Mouse (Mus musculus): ENCODE data around the gene Kcne1l. TPM values are rescaled to one million over a fixed set of nuclear protein-coding genes. Genes with fewer than 3 reads are reported as not detected.

The Kcne1l gene
- polyA plus RNA-seq, 1 experiment from 2014 or later: 26.2 TPM

DNA sequence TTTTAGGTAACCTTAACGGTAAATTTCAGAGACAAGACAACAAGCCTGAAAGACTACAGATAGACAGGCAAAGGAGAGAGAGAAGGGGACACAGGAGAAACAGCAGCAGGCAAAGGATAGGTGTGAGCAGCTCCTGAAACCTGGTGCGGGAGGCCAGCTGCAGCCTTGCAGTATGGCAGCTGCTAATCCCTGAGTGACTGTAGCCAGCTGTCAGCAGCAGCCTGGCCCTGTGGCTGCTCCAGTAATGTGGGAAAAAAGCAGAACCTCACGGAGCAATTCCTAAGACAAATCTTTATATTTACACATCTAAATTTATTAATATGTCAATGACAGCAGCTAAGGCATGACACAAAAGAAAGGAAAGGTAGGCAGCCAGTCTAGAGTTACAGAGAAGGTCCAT, 29.5 kb downstream of the Kcne1l start:
- Histone ChIP-seq H3K4me2 (replicated peaks) (no peak overlapping the region), H3K4me3 (no peak overlapping the region), H3K27ac (no peak overlapping the region), H3K27me3 (peaks cover 6% of the 10 kb centered on the region; the same call in 1 of the 2 replicates), H3K36me3 (no peaks in the 10 kb centered on the region), H3K9ac (no peak overlapping the region), H3K4me1 (no peaks in the 10 kb centered on the region), H3K9me3 (replicated peaks) (no peaks in the 10 kb centered on the region)
- WGBS: 56% methylated on average over 3 of the region's 3 CpGs
- no peak for ATAC-seq (ENCODE audit: low FRiP score)

GRCm38 (mm10) chrX:142276031-142276430, 30.1 kb downstream of the Kcne1l start:
- 82% methylated on average over 3 of the region's 3 CpGs for WGBS
- Histone ChIP-seq H3K27me3 (peaks cover 4% of the 10 kb centered on the region; the same call in 1 of the 2 replicates), H3K9ac (no peak overlapping the region), H3K4me3 (no peak overlapping the region), H3K4me2 (replicated peaks) (no peak overlapping the region), H3K9me3 (replicated peaks) (no peaks in the 10 kb centered on the region), H3K36me3 (no peaks in the 10 kb centered on the region), H3K27ac (no peak overlapping the region), H3K4me1 (no peaks in the 10 kb centered on the region)
- no peak for ATAC-seq (ENCODE audit: low FRiP score)

Other genes with a start within 250 kb of the Kcne1l start
- 0.10 TPM in 1 of 2 replicates, not detected in the other for gene Gucy2f, start 109.4 kb downstream of the Kcne1l start, polyA plus RNA-seq (2016; fragmentation: Nextera tagmentation; extraction: Ambion mirVana)
- 13.7 and 14.4 TPM in 2 replicates for gene Nxt2, start 79.5 kb downstream of the Kcne1l start, polyA plus RNA-seq (2016; fragmentation: Nextera tagmentation; extraction: Ambion mirVana)
- 19.7 and 23.1 TPM in 2 replicates for gene Acsl4, start 84.2 kb upstream of the Kcne1l start, polyA plus RNA-seq (2016; fragmentation: Nextera tagmentation; extraction: Ambion mirVana)